In genomic region chr3:20792503-20792902, GRCm38 (mm10) we compare ENCODE assay signal across 12 mouse cellular contexts.
DNase-seq lines count a peak whose midpoint lies in the region; ATAC-seq and TF ChIP-seq lines count a peak whose summit lies in the region.
"Had no signal": no experiment of that assay in that cellular context is flagged by ENCODE, and none has a peak within 500 bp of the region (broad histone marks: within the 10 kb centered on the region; RNA-seq: fewer than 3 reads in every experiment).

No protein-coding gene starts in this region.

- 76% methylated on average over 1 of the region's 1 CpGs for WGBS in heart, embryonic 10.5 days
- 73% methylated on average over 1 of the region's 1 CpGs for WGBS in intestine, postnatal 0 days

- no peak overlapping the region for H3K4me2 ChIP-seq in intestine, postnatal 0 days (replicated peaks; ENCODE audit: low read depth)
- H3K4me2 ChIP-seq: hindbrain, embryonic 14.5 days; limb, embryonic 13.5 days had no signal

- H3K9ac ChIP-seq in intestine, postnatal 0 days (ENCODE audit: low read depth, low read length), result no peak overlapping the region
- H3K9ac ChIP-seq: hindbrain, embryonic 14.5 days; limb, embryonic 13.5 days had no signal

- H3K9me3 ChIP-seq in heart, embryonic 10.5 days, result no peaks in the 10 kb centered on the region
- H3K9me3 ChIP-seq in intestine, postnatal 0 days (ENCODE audit: control insufficient read depth), result no peaks in the 10 kb centered on the region
- H3K9me3 ChIP-seq: limb, embryonic 13.5 days had no signal

- H3K27ac ChIP-seq in heart, embryonic 10.5 days, result no peak overlapping the region
- no peak overlapping the region for H3K27ac ChIP-seq in intestine, postnatal 0 days (ENCODE audit: low read depth, low read length)
- H3K27ac ChIP-seq: hindbrain, embryonic 14.5 days; limb, embryonic 13.5 days had no signal

- H3K4me1 ChIP-seq in heart, embryonic 10.5 days, result no peaks in the 10 kb centered on the region
- no peaks in the 10 kb centered on the region for H3K4me1 ChIP-seq in intestine, postnatal 0 days (replicated peaks; ENCODE audit: control insufficient read depth, insufficient read depth, low read length)
- H3K4me1 ChIP-seq: limb, embryonic 13.5 days had no signal

- intact Hi-C loops in heart, postnatal 36 days (cut with DNase I), result no loop called here

- H3K4me3 ChIP-seq in heart, embryonic 10.5 days, result no peak overlapping the region
- no peak overlapping the region for H3K4me3 ChIP-seq in intestine, postnatal 0 days (ENCODE audit: low read depth, low read length)
- H3K4me3 ChIP-seq: limb, embryonic 13.5 days had no signal

- H3K36me3 ChIP-seq in heart, embryonic 10.5 days, result no peaks in the 10 kb centered on the region
- H3K36me3 ChIP-seq in intestine, postnatal 0 days (ENCODE audit: control insufficient read depth, insufficient read depth), result no peaks in the 10 kb centered on the region
- H3K36me3 ChIP-seq: limb, embryonic 13.5 days had no signal

- peak; percentile 94 for DNase-seq in heart, adult 11 months
- no peak for DNase-seq in heart, embryonic 10.5 days (ENCODE audit: low spot score)
- DNase-seq in urinary bladder, postnatal 14 days (ENCODE audit: low spot score), result peak; percentile 5
- DNase-seq in urinary bladder, postnatal 10 days (ENCODE audit: low spot score), result no peak
- DNase-seq in heart, postnatal 36 days, result peak; percentile 34 to 46
- no peak for DNase-seq in layer of hippocampus, adult 11-12 months (ENCODE audit: low spot score)
- DNase-seq in ovary, postnatal 36 days (ENCODE audit: low spot score), result no peak
- DNase-seq: cerebellum, adult 8-10 months; thymus, adult 18-20 months had no signal

- ATAC-seq in intestine, postnatal 0 days, result no peak

- no peak for TF ChIP-seq CTCF in intestine, postnatal 0 days (IDR thresholded peaks at IDR 0.05; ENCODE audit: low read depth)

- no peaks in the 10 kb centered on the region for H3K27me3 ChIP-seq in heart, embryonic 10.5 days (ENCODE audit: insufficient read depth, poor library complexity, severe bottlenecking)
- no peaks in the 10 kb centered on the region for H3K27me3 ChIP-seq in intestine, postnatal 0 days (replicated peaks; ENCODE audit: control insufficient read depth, insufficient read depth, low read length)
- H3K27me3 ChIP-seq: limb, embryonic 13.5 days had no signal

Comparison
In these comparisons a context has a peak if more than half of its experiments do, and no peak if none do; other contexts are left out.
1. DNase-seq: peak in heart, adult 11 months (single experiment), urinary bladder, postnatal 14 days (single experiment) and heart, postnatal 36 days (2 of 2); none in heart, embryonic 10.5 days (single experiment), urinary bladder, postnatal 10 days (single experiment), layer of hippocampus, adult 11-12 months (single experiment) and ovary, postnatal 36 days (single experiment).